Mouse (Mus musculus): ENCODE data around the gene Tmem9b. TPM values are rescaled to one million over a fixed set of nuclear protein-coding genes. Genes with fewer than 3 reads are reported as not detected.

The Tmem9b gene
- polyA plus RNA-seq, 1 experiment from 2014 or later: 38.4 TPM

- Histone ChIP-seq H3K9me3 (replicated peaks; ENCODE audit: control insufficient read depth, low read length) (no peaks in the 10 kb centered on the region), H3K36me3 (replicated peaks; ENCODE audit: control insufficient read depth, insufficient read depth, low read depth, low read length) (no peaks in the 10 kb centered on the region), H3K27me3 (ENCODE audit: control insufficient read depth, insufficient read depth, low read length) (no peaks in the 10 kb centered on the region), H3K4me1 (ENCODE audit: control insufficient read depth, insufficient read depth, low read length) (no peaks in the 10 kb centered on the region), H3K9ac (replicated peaks; ENCODE audit: low read length) (no peak overlapping the region), H3K4me2 (ENCODE audit: low read depth, low read length) (no peak overlapping the region), H3K4me3 (ENCODE audit: low read depth, low read length) (no peak overlapping the region), H3K27ac (replicated peaks; ENCODE audit: low read depth, low read length) (no peak overlapping the region)
- no peak for DNase-seq (ENCODE audit: low spot score)
- 79% methylated on average over 13 of the region's 13 CpGs for WGBS
- no peak for ATAC-seq (replicated peaks; ENCODE audit: insufficient number of reproducible peaks, low FRiP score, low TSS enrichment, low read depth)
These were observed 57.9 kb downstream of the Tmem9b start for GRCm38 (mm10) chr7:109694576-109695338.

- DNase-seq (ENCODE audit: low spot score) (no peak), ATAC-seq (replicated peaks; ENCODE audit: insufficient number of reproducible peaks, low FRiP score, low TSS enrichment, low read depth) (no peak)
- Histone ChIP-seq H3K27me3 (ENCODE audit: control insufficient read depth, insufficient read depth, low read length) (no peaks in the 10 kb centered on the region), H3K4me3 (ENCODE audit: low read depth, low read length) (no peak overlapping the region), H3K27ac (replicated peaks; ENCODE audit: low read depth, low read length) (no peak overlapping the region), H3K9me3 (replicated peaks; ENCODE audit: control insufficient read depth, low read length) (no peaks in the 10 kb centered on the region), H3K4me1 (ENCODE audit: control insufficient read depth, insufficient read depth, low read length) (no peaks in the 10 kb centered on the region), H3K9ac (replicated peaks; ENCODE audit: low read length) (no peak overlapping the region), H3K36me3 (replicated peaks; ENCODE audit: control insufficient read depth, insufficient read depth, low read depth, low read length) (no peaks in the 10 kb centered on the region), H3K4me2 (ENCODE audit: low read depth, low read length) (no peak overlapping the region)
- WGBS: 91% methylated on average over 5 of the region's 5 CpGs
These were observed 61.7 kb downstream of the Tmem9b start for GRCm38 (mm10) chr7:109690961-109691360.

- H3K36me3 ChIP-seq (replicated peaks; ENCODE audit: control insufficient read depth, insufficient read depth, low read depth, low read length): no peaks in the 10 kb centered on the region
- H3K9me3 ChIP-seq (replicated peaks; ENCODE audit: control insufficient read depth, low read length): no peaks in the 10 kb centered on the region
- DNase-seq (ENCODE audit: low spot score): no peak
- no peak overlapping the region for H3K9ac ChIP-seq (replicated peaks; ENCODE audit: low read length)
- ATAC-seq (replicated peaks; ENCODE audit: insufficient number of reproducible peaks, low FRiP score, low TSS enrichment, low read depth): no peak
- no peaks in the 10 kb centered on the region for H3K4me1 ChIP-seq (ENCODE audit: control insufficient read depth, insufficient read depth, low read length)
- no peak overlapping the region for H3K27ac ChIP-seq (replicated peaks; ENCODE audit: low read depth, low read length)
- H3K4me3 ChIP-seq (ENCODE audit: low read depth, low read length): no peak overlapping the region
- 86% methylated on average over 3 of the region's 3 CpGs for WGBS
- no peaks in the 10 kb centered on the region for H3K27me3 ChIP-seq (ENCODE audit: control insufficient read depth, insufficient read depth, low read length)
- H3K4me2 ChIP-seq (ENCODE audit: low read depth, low read length): no peak overlapping the region
These were observed 62.6 kb downstream of the Tmem9b start for GRCm38 (mm10) chr7:109690101-109690500.

- 29% methylated on average over 9 of the region's 9 CpGs for WGBS
- Histone ChIP-seq H3K4me2 (ENCODE audit: low read depth, low read length) (no peak overlapping the region), H3K27ac (replicated peaks; ENCODE audit: low read depth, low read length) (no peak overlapping the region), H3K27me3 (ENCODE audit: control insufficient read depth, insufficient read depth, low read length) (no peaks in the 10 kb centered on the region), H3K36me3 (replicated peaks; ENCODE audit: control insufficient read depth, insufficient read depth, low read depth, low read length) (no peaks in the 10 kb centered on the region), H3K9ac (replicated peaks; ENCODE audit: low read length) (no peak overlapping the region), H3K4me3 (ENCODE audit: low read depth, low read length) (no peak overlapping the region), H3K9me3 (replicated peaks; ENCODE audit: control insufficient read depth, low read length) (no peaks in the 10 kb centered on the region), H3K4me1 (ENCODE audit: control insufficient read depth, insufficient read depth, low read length) (no peaks in the 10 kb centered on the region)
- DNase-seq (ENCODE audit: low spot score): peak; percentile 18
- ATAC-seq (replicated peaks; ENCODE audit: insufficient number of reproducible peaks, low FRiP score, low TSS enrichment, low read depth): no peak
These were observed 66.0 kb downstream of the Tmem9b start for GRCm38 (mm10) chr7:109686585-109687128.

Other genes starting within 250 kb of the Tmem9b start
- 0.43 and 0.64 TPM in 2 replicates for gene Trim66, start 244.7 kb downstream of the Tmem9b start, polyA plus RNA-seq (2014; fragmentation: Nextera tagmentation; extraction: Ambion mirVana)
- gene Rpl27a, start 233.7 kb downstream of the Tmem9b start, polyA plus RNA-seq (2014; fragmentation: Nextera tagmentation; extraction: Ambion mirVana): 134 and 137 TPM in 2 replicates
- gene St5, start 49.3 kb downstream of the Tmem9b start, polyA plus RNA-seq (2014; fragmentation: Nextera tagmentation; extraction: Ambion mirVana): 37.7 and 50.1 TPM in 2 replicates
- 24.1 and 25.1 TPM in 2 replicates for gene Akip1, start 49.2 kb downstream of the Tmem9b start, polyA plus RNA-seq (2014; fragmentation: Nextera tagmentation; extraction: Ambion mirVana)
- gene BC051019, start 29.0 kb downstream of the Tmem9b start, polyA plus RNA-seq (2014; fragmentation: Nextera tagmentation; extraction: Ambion mirVana): not detected in 2 replicates
- not detected in 2 replicates for gene Ascl3, start 21.1 kb downstream of the Tmem9b start, polyA plus RNA-seq (2014; fragmentation: Nextera tagmentation; extraction: Ambion mirVana)
- 0.35 and 1.4 TPM in 2 replicates for gene Nrip3, start 29.1 kb upstream of the Tmem9b start, polyA plus RNA-seq (2014; fragmentation: Nextera tagmentation; extraction: Ambion mirVana)
- gene Scube2, start 112.8 kb upstream of the Tmem9b start, polyA plus RNA-seq (2014; fragmentation: Nextera tagmentation; extraction: Ambion mirVana): 0.28 and 0.50 TPM in 2 replicates
- gene Dennd5a, start 207.6 kb upstream of the Tmem9b start, polyA plus RNA-seq (2014; fragmentation: Nextera tagmentation; extraction: Ambion mirVana): 41.5 and 48.2 TPM in 2 replicates
- gene Tmem41b, start 234.1 kb upstream of the Tmem9b start, polyA plus RNA-seq (2014; fragmentation: Nextera tagmentation; extraction: Ambion mirVana): 82.3 and 88.9 TPM in 2 replicates

Data from embryonic facial prominence, embryonic 11.5 days (tissue).